Mouse (Mus musculus): ENCODE measurements around the gene Adamts6. TPM values are rescaled to one million over a fixed set of nuclear protein-coding genes. Genes with fewer than 3 reads are reported as not detected.
A peak's percentile ranks its signal among the peaks of the same experiment; 100 is the strongest.

Adamts6 gene
- polyA plus RNA-seq (2014; fragmentation: Nextera tagmentation; extraction: Ambion mirVana): 4.5 and 5.9 TPM in 2 replicates

DNA sequence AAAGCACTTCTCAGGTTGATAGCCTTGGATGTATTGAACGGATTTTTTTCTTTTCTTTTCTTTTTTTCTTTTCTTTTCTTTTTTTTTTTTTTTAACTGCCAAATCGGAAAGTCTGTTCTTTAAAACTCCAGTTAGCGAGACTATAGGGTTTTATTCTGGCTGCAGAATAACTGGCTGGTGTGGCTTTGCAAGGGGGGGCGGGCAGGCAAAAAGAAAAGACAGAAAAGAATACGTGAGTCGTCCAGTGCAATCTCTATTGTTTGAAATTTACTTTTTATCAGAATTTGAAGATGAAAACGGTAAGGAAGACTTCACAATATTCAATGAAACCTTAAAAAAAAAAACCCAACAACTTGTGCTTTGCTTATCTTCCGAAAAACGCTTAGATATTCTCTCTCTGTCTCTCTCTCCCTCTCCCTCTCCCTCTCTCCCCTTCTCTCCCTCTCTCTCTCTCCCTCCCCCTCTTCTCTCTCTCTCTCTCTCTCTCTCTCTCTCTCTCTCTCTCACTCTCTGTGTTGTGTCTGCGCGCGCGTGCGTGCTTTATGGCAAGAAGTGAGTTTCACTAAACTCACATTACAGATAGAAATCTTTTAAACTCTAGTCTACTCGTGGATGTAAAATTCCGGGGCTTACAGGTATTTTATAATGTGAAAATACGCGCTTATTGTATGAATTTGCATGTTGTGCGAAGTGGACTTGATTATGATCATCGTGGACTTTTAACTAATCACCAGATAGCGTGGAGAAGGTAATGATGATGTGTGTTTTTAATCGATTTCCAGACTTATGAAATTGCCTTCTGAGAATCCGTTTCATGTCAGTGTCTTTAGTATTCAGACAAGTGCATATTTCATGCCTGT is at the start of gene Adamts6:
Adamts6 (plus strand) TSS at position 470 of the 860 bp plus-strand sequence.
- Histone ChIP-seq H3K27me3 (ENCODE audit: insufficient read depth, low read length) (no peaks in the 10 kb centered on the region), H3K9me3 (ENCODE audit: low read depth, low read length) (no peaks in the 10 kb centered on the region), H3K9ac (peak within 1 kb of the TSS; percentile 56), H3K27ac (ENCODE audit: low read depth) (peak within 1 kb of the TSS; percentile 83), H3K4me3 (ENCODE audit: low read depth, low read length) (peak within 1 kb of the TSS; percentile 44), H3K36me3 (ENCODE audit: insufficient read depth) (no peaks in the 10 kb centered on the region), H3K4me1 (ENCODE audit: insufficient read depth) (no peaks in the 10 kb centered on the region), H3K4me2 (peak within 1 kb of the TSS; percentile 77)
- peak; percentile 53 for DNase-seq
- no peak for ATAC-seq (ENCODE audit: insufficient read depth)
- under 1% methylated on average over 23 of the region's 23 CpGs for WGBS
- TF ChIP-seq CTCF (IDR thresholded peaks at IDR 0.05; ENCODE audit: low read depth): no peak

DNA sequence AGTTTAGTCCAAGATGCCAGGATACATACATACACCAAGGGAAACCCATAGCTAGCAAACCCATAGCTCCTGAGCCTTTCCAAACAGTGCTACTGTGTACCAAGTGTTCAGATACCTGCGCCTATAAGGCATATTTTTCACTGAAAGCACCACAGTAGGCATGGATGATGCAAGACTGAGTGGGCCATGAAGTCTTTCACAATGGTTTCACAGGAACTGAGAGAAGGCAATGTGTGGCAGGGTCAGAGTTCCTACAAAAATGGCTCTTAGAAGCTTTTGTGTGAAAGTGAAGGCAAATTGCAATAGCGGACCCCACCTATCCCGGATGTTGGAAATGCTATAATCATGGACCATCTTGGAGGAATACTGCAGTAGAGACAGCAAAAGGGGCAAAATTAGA is 28.6 kb upstream of the Adamts6 start:
- WGBS: 87% methylated on average over 3 of the region's 3 CpGs
- DNase-seq (no peak), ATAC-seq (ENCODE audit: insufficient read depth) (no peak)
- H3K27ac ChIP-seq (ENCODE audit: low read depth): no peak overlapping the region
- H3K9ac ChIP-seq: no peak overlapping the region
- no peak overlapping the region for H3K4me2 ChIP-seq
- no peaks in the 10 kb centered on the region for H3K4me1 ChIP-seq (ENCODE audit: insufficient read depth)
- no peak overlapping the region for H3K4me3 ChIP-seq (ENCODE audit: low read depth, low read length)
- H3K36me3 ChIP-seq (ENCODE audit: insufficient read depth): no peaks in the 10 kb centered on the region
- no peak for TF ChIP-seq CTCF (IDR thresholded peaks at IDR 0.05; ENCODE audit: low read depth)
- H3K9me3 ChIP-seq (ENCODE audit: low read depth, low read length): no peaks in the 10 kb centered on the region
- H3K27me3 ChIP-seq (ENCODE audit: insufficient read depth, low read length): no peaks in the 10 kb centered on the region

DNA sequence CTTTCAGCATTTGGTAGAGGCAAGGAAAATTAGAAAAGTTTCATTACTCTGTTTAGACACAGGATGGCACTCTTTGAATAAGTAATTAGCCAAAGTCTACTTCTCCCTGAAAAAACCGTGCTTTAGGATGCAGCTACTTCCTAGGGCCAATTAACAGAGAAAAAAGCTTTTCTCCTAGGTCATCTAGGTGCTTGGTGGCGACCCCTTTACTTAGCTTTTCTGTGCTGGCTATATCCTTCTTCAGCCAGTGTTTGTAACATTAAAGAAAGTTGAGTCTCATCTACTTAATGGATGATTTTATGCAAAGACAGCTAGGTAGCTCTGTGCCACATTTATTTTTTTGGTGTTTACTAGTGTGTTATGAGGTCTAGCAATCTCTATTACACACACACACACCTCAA is 2.6 kb upstream of the Adamts6 start:
- H3K9ac ChIP-seq: no peak overlapping the region
- no peaks in the 10 kb centered on the region for H3K27me3 ChIP-seq (ENCODE audit: insufficient read depth, low read length)
- TF ChIP-seq CTCF (IDR thresholded peaks at IDR 0.05; ENCODE audit: low read depth): peak; percentile 61
- 3% methylated on average over 2 of the region's 2 CpGs for WGBS
- H3K9me3 ChIP-seq (ENCODE audit: low read depth, low read length): no peaks in the 10 kb centered on the region
- no peaks in the 10 kb centered on the region for H3K4me1 ChIP-seq (ENCODE audit: insufficient read depth)
- H3K4me3 ChIP-seq (ENCODE audit: low read depth, low read length): no peak overlapping the region
- no peak for ATAC-seq (ENCODE audit: insufficient read depth)
- H3K36me3 ChIP-seq (ENCODE audit: insufficient read depth): no peaks in the 10 kb centered on the region
- H3K27ac ChIP-seq (ENCODE audit: low read depth): 0 out of 2 replicates have a peak overlapping the region, but pooled peaks have one; percentile 9
- H3K4me2 ChIP-seq: peak overlapping the region; percentile 77
- peak; percentile 83 for DNase-seq

DNA sequence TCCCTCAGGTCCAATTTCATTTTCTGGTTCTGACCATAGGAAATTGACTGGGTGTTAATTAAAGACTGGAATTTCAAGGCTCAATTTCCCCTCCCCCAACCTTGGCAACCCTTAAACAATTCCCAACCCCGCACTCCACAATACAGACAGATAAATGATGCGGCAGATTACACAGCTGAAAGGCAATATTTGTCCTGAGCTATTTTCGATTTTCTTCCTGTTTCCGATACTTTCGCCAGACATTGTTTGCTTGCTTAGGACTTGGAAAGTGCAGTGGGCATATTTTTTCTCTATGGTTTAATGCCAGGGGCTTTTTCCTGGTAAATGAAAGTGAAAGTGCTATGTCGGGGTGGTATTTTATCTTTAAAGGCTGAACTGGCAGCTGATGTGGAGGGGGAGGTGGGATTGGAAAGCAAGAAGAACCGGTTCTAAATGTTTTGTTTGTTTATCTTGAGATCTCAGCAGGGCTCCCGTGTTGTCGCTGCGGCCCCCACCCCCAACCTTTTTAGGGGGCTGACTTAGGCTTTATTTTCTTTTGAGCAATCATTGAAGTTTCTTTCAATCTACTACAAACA is 1.8 kb upstream of the Adamts6 start:
- Histone ChIP-seq H3K27ac (ENCODE audit: low read depth) (peak overlapping the region; percentile 83), H3K9me3 (ENCODE audit: low read depth, low read length) (no peaks in the 10 kb centered on the region), H3K9ac (peak overlapping the region; percentile 45), H3K36me3 (ENCODE audit: insufficient read depth) (no peaks in the 10 kb centered on the region), H3K4me2 (peak overlapping the region; percentile 77), H3K4me3 (ENCODE audit: low read depth, low read length) (peak overlapping the region; percentile 44), H3K27me3 (ENCODE audit: insufficient read depth, low read length) (no peaks in the 10 kb centered on the region), H3K4me1 (ENCODE audit: insufficient read depth) (no peaks in the 10 kb centered on the region)
- peak; percentile 67 for DNase-seq
- no peak for ATAC-seq (ENCODE audit: insufficient read depth)
- no peak for TF ChIP-seq CTCF (IDR thresholded peaks at IDR 0.05; ENCODE audit: low read depth)
- under 1% methylated on average over 10 of the region's 10 CpGs for WGBS

DNA sequence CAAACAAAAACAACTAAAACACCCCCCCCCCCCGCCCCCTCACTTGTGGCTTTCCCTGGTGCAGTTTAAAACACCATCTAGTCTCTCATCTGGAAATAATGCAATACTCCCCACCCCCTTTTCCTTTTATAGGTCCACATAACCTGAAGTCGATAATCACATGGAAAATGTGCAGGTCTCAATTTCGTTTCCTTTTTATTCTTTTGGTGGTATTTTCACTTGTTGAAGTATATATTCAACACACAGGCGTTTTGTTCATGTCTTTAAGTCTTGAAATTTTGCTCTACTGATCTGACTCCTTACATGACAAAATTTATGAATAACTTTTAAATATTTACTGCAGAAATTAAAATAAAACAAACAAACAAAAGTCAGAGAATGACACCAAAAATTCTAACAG is 1.3 kb upstream of the Adamts6 start:
- ATAC-seq (ENCODE audit: insufficient read depth) (no peak), DNase-seq (peak; percentile 43)
- Histone ChIP-seq H3K27me3 (ENCODE audit: insufficient read depth, low read length) (no peaks in the 10 kb centered on the region), H3K4me2 (peak overlapping the region; percentile 77), H3K27ac (ENCODE audit: low read depth) (peak overlapping the region; percentile 83), H3K9me3 (ENCODE audit: low read depth, low read length) (no peaks in the 10 kb centered on the region), H3K9ac (peak overlapping the region; percentile 45), H3K36me3 (ENCODE audit: insufficient read depth) (no peaks in the 10 kb centered on the region), H3K4me1 (ENCODE audit: insufficient read depth) (no peaks in the 10 kb centered on the region), H3K4me3 (ENCODE audit: low read depth, low read length) (peak overlapping the region; percentile 44)
- no peak for TF ChIP-seq CTCF (IDR thresholded peaks at IDR 0.05; ENCODE audit: low read depth)
- WGBS: 1% methylated on average over 4 of the region's 4 CpGs

DNA sequence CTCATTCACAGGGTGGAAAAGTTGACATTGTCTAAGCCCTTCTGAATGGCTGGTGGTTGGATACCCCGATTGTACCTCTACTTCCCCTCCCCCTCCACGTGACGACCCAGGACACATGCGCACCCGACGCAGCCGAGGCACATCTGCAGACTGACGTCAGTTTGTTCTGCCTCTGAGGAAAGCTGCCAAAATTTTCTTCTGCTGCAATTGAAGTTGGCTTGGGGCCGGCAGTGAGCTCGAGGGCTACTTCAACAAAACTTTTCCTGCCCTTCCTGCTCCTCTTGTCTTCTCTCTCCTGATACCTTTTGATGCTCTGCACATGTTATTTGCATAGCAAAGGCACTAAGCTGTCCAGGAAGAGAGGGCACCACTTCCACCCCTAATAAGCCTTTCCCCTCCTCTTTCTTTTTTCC is 732 bp upstream of the Adamts6 start:
- DNase-seq (peak; percentile 99), ATAC-seq (ENCODE audit: insufficient read depth) (peak; percentile 94)
- Histone ChIP-seq H3K4me2 (peak overlapping the region; percentile 77), H3K9ac (peak overlapping the region; percentile 45), H3K36me3 (ENCODE audit: insufficient read depth) (no peaks in the 10 kb centered on the region), H3K9me3 (ENCODE audit: low read depth, low read length) (no peaks in the 10 kb centered on the region), H3K4me1 (ENCODE audit: insufficient read depth) (no peaks in the 10 kb centered on the region), H3K27ac (ENCODE audit: low read depth) (peak overlapping the region; percentile 83), H3K27me3 (ENCODE audit: insufficient read depth, low read length) (no peaks in the 10 kb centered on the region), H3K4me3 (ENCODE audit: low read depth, low read length) (peak overlapping the region; percentile 44)
- WGBS: 0% methylated on average over 10 of the region's 10 CpGs
- TF ChIP-seq CTCF (IDR thresholded peaks at IDR 0.05; ENCODE audit: low read depth): no peak

DNA sequence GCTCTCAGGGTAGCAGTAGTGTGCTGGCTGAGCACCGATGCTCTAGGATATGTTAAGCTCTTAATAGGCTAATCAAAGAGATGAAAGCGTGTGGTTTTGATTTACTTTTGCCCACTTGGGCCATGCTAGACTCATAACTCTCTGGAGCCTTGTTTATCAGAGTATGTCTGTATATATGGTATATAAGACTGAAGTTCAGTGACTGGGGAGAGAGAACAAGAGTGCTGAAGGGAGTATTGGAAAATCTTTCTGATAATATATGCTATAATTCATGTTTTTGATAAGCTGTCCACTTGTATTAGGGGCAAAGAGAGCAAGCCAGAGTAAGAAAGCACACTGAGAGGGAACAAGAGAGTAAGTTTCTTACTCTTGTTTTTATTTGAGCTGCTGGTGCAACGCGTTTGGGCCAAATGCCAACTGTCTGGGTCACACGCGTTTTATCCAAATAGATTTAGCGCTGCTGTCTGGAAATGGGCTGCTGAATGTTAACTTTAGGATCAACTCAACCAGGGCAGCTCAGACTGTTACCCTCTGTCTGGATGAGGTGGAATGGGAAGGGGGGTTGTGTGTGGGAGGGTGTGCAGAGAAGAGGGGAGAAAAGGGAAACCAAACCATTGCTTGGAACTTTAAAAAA is 708 bp downstream of the Adamts6 start:
- 0% methylated on average over 7 of the region's 7 CpGs for WGBS
- H3K27me3 ChIP-seq (ENCODE audit: insufficient read depth, low read length): no peaks in the 10 kb centered on the region
- TF ChIP-seq CTCF (IDR thresholded peaks at IDR 0.05; ENCODE audit: low read depth): no peak
- peak overlapping the region; percentile 44 for H3K4me3 ChIP-seq (ENCODE audit: low read depth, low read length)
- H3K36me3 ChIP-seq (ENCODE audit: insufficient read depth): no peaks in the 10 kb centered on the region
- H3K4me1 ChIP-seq (ENCODE audit: insufficient read depth): no peaks in the 10 kb centered on the region
- no peaks in the 10 kb centered on the region for H3K9me3 ChIP-seq (ENCODE audit: low read depth, low read length)
- H3K4me2 ChIP-seq: peak overlapping the region; percentile 77
- H3K9ac ChIP-seq: peak overlapping the region; percentile 56
- H3K27ac ChIP-seq (ENCODE audit: low read depth): peak overlapping the region; percentile 83
- ATAC-seq (ENCODE audit: insufficient read depth): peak; percentile 85
- DNase-seq: peak; percentile 96
